Mouse (Mus musculus): Measurements from ENCODE around the gene Mmgt2. TPM values are rescaled to one million over a fixed set of nuclear protein-coding genes. Genes with fewer than 3 reads are reported as not detected.

The Mmgt2 gene
- polyA plus RNA-seq, 1 experiment from 2014 or later = 44.4 TPM

GRCm38 (mm10) chr11:62613657-62614365 is 34.7 kb upstream of the Mmgt2 start:
- peak overlapping the region; percentile 48 for H3K27ac ChIP-seq (replicated peaks; ENCODE audit: low read depth, low read length)
- H3K9ac ChIP-seq (replicated peaks; ENCODE audit: low read length) = peak overlapping the region; percentile 44
- ATAC-seq (replicated peaks; ENCODE audit: insufficient number of reproducible peaks, low FRiP score, low TSS enrichment, low read depth) = peak; percentile 89
- no peaks in the 10 kb centered on the region for H3K9me3 ChIP-seq (replicated peaks; ENCODE audit: control insufficient read depth, low read length)
- 11% methylated on average over 19 of the region's 19 CpGs for WGBS
- no peaks in the 10 kb centered on the region for H3K4me1 ChIP-seq (ENCODE audit: control insufficient read depth, insufficient read depth, low read length)
- H3K4me2 ChIP-seq (ENCODE audit: low read depth, low read length) = no peak overlapping the region; the same call in 1 of the 2 replicates
- peak; percentile 98 for DNase-seq (ENCODE audit: low spot score)
- no peaks in the 10 kb centered on the region for H3K27me3 ChIP-seq (ENCODE audit: control insufficient read depth, insufficient read depth, low read length)
- H3K36me3 ChIP-seq (replicated peaks; ENCODE audit: control insufficient read depth, insufficient read depth, low read depth, low read length) = peaks cover 3% of the 10 kb centered on the region
- no peak overlapping the region for H3K4me3 ChIP-seq (ENCODE audit: low read depth, low read length)

- H3K27me3 ChIP-seq (ENCODE audit: control insufficient read depth, insufficient read depth, low read length) = no peaks in the 10 kb centered on the region
- no peaks in the 10 kb centered on the region for H3K4me1 ChIP-seq (ENCODE audit: control insufficient read depth, insufficient read depth, low read length)
- peaks cover 3% of the 10 kb centered on the region for H3K36me3 ChIP-seq (replicated peaks; ENCODE audit: control insufficient read depth, insufficient read depth, low read depth, low read length)
- peak overlapping the region; percentile 44; the same call in 1 of the 2 replicates for H3K9ac ChIP-seq (replicated peaks; ENCODE audit: low read length)
- H3K4me3 ChIP-seq (ENCODE audit: low read depth, low read length) = no peak overlapping the region
- no peaks in the 10 kb centered on the region for H3K9me3 ChIP-seq (replicated peaks; ENCODE audit: control insufficient read depth, low read length)
- ATAC-seq (replicated peaks; ENCODE audit: insufficient number of reproducible peaks, low FRiP score, low TSS enrichment, low read depth) (no peak), DNase-seq (ENCODE audit: low spot score) (no peak)
- H3K27ac ChIP-seq (replicated peaks; ENCODE audit: low read depth, low read length) = no peak overlapping the region
- no peak overlapping the region for H3K4me2 ChIP-seq (ENCODE audit: low read depth, low read length)
- WGBS = 85% methylated on average over 8 of the region's 8 CpGs
Measured at GRCm38 (mm10) chr11:62614876-62615410, 33.5 kb upstream of the Mmgt2 start.

- ATAC-seq (replicated peaks; ENCODE audit: insufficient number of reproducible peaks, low FRiP score, low TSS enrichment, low read depth) (no peak), DNase-seq (ENCODE audit: low spot score) (no peak)
- Histone ChIP-seq H3K4me3 (ENCODE audit: low read depth, low read length) (no peak overlapping the region), H3K9me3 (replicated peaks; ENCODE audit: control insufficient read depth, low read length) (no peaks in the 10 kb centered on the region), H3K27ac (replicated peaks; ENCODE audit: low read depth, low read length) (no peak overlapping the region), H3K36me3 (replicated peaks; ENCODE audit: control insufficient read depth, insufficient read depth, low read depth, low read length) (peaks cover 3% of the 10 kb centered on the region), H3K27me3 (ENCODE audit: control insufficient read depth, insufficient read depth, low read length) (no peaks in the 10 kb centered on the region), H3K9ac (replicated peaks; ENCODE audit: low read length) (no peak overlapping the region), H3K4me1 (ENCODE audit: control insufficient read depth, insufficient read depth, low read length) (no peaks in the 10 kb centered on the region), H3K4me2 (ENCODE audit: low read depth, low read length) (no peak overlapping the region)
- 88% methylated on average over 4 of the region's 4 CpGs for WGBS
Measured at GRCm38 (mm10) chr11:62615456-62615855, 33.0 kb upstream of the Mmgt2 start.

- WGBS = 93% methylated on average over 8 of the region's 8 CpGs
- ATAC-seq (replicated peaks; ENCODE audit: insufficient number of reproducible peaks, low FRiP score, low TSS enrichment, low read depth) (no peak), DNase-seq (ENCODE audit: low spot score) (no peak)
- H3K9me3 ChIP-seq (replicated peaks; ENCODE audit: control insufficient read depth, low read length) = no peaks in the 10 kb centered on the region
- H3K4me1 ChIP-seq (ENCODE audit: control insufficient read depth, insufficient read depth, low read length) = peaks cover 11% of the 10 kb centered on the region
- no peaks in the 10 kb centered on the region for H3K27me3 ChIP-seq (ENCODE audit: control insufficient read depth, insufficient read depth, low read length)
- H3K27ac ChIP-seq (replicated peaks; ENCODE audit: low read depth, low read length) = no peak overlapping the region
- H3K36me3 ChIP-seq (replicated peaks; ENCODE audit: control insufficient read depth, insufficient read depth, low read depth, low read length) = peaks cover 3% of the 10 kb centered on the region
- no peak overlapping the region for H3K4me3 ChIP-seq (ENCODE audit: low read depth, low read length)
- no peak overlapping the region for H3K4me2 ChIP-seq (ENCODE audit: low read depth, low read length)
- no peak overlapping the region for H3K9ac ChIP-seq (replicated peaks; ENCODE audit: low read length)
Measured at GRCm38 (mm10) chr11:62621079-62621478, 27.4 kb upstream of the Mmgt2 start.

- ATAC-seq (replicated peaks; ENCODE audit: insufficient number of reproducible peaks, low FRiP score, low TSS enrichment, low read depth) (no peak), DNase-seq (ENCODE audit: low spot score) (no peak)
- Histone ChIP-seq H3K27me3 (ENCODE audit: control insufficient read depth, insufficient read depth, low read length) (no peaks in the 10 kb centered on the region), H3K4me2 (ENCODE audit: low read depth, low read length) (no peak overlapping the region), H3K4me1 (ENCODE audit: control insufficient read depth, insufficient read depth, low read length) (peaks cover 11% of the 10 kb centered on the region), H3K27ac (replicated peaks; ENCODE audit: low read depth, low read length) (no peak overlapping the region), H3K4me3 (ENCODE audit: low read depth, low read length) (no peak overlapping the region), H3K9ac (replicated peaks; ENCODE audit: low read length) (no peak overlapping the region), H3K36me3 (replicated peaks; ENCODE audit: control insufficient read depth, insufficient read depth, low read depth, low read length) (peaks cover 3% of the 10 kb centered on the region), H3K9me3 (replicated peaks; ENCODE audit: control insufficient read depth, low read length) (no peaks in the 10 kb centered on the region)
- 84% methylated on average over 4 of the region's 4 CpGs for WGBS
Measured at GRCm38 (mm10) chr11:62621586-62622283, 26.7 kb upstream of the Mmgt2 start.

GRCm38 (mm10) chr11:62622850-62623249 is 25.6 kb upstream of the Mmgt2 start:
- WGBS = 17% methylated on average over 4 of the region's 4 CpGs
- no peak overlapping the region for H3K4me2 ChIP-seq (ENCODE audit: low read depth, low read length)
- H3K9me3 ChIP-seq (replicated peaks; ENCODE audit: control insufficient read depth, low read length) = no peaks in the 10 kb centered on the region
- no peak overlapping the region for H3K27ac ChIP-seq (replicated peaks; ENCODE audit: low read depth, low read length)
- no peak overlapping the region for H3K4me3 ChIP-seq (ENCODE audit: low read depth, low read length)
- no peaks in the 10 kb centered on the region for H3K27me3 ChIP-seq (ENCODE audit: control insufficient read depth, insufficient read depth, low read length)
- H3K9ac ChIP-seq (replicated peaks; ENCODE audit: low read length) = no peak overlapping the region
- peaks cover 11% of the 10 kb centered on the region for H3K4me1 ChIP-seq (ENCODE audit: control insufficient read depth, insufficient read depth, low read length)
- DNase-seq (ENCODE audit: low spot score) (no peak), ATAC-seq (replicated peaks; ENCODE audit: insufficient number of reproducible peaks, low FRiP score, low TSS enrichment, low read depth) (no peak)
- H3K36me3 ChIP-seq (replicated peaks; ENCODE audit: control insufficient read depth, insufficient read depth, low read depth, low read length) = peaks cover 3% of the 10 kb centered on the region

GRCm38 (mm10) chr11:62624341-62625291 is 23.8 kb upstream of the Mmgt2 start:
- no peak overlapping the region; the same call in none of the 2 replicates for H3K9ac ChIP-seq (replicated peaks; ENCODE audit: low read length)
- H3K4me2 ChIP-seq (ENCODE audit: low read depth, low read length) = peak overlapping the region; percentile 7
- 40% methylated on average over 10 of the region's 10 CpGs for WGBS
- ATAC-seq (replicated peaks; ENCODE audit: insufficient number of reproducible peaks, low FRiP score, low TSS enrichment, low read depth) = peak; percentile 54; the same call in 1 of the 2 replicates
- no peaks in the 10 kb centered on the region for H3K27me3 ChIP-seq (ENCODE audit: control insufficient read depth, insufficient read depth, low read length)
- peak overlapping the region; percentile 70 for H3K27ac ChIP-seq (replicated peaks; ENCODE audit: low read depth, low read length)
- peak; percentile 82 for DNase-seq (ENCODE audit: low spot score)
- peaks cover 17% of the 10 kb centered on the region for H3K4me1 ChIP-seq (ENCODE audit: control insufficient read depth, insufficient read depth, low read length)
- no peak overlapping the region for H3K4me3 ChIP-seq (ENCODE audit: low read depth, low read length)
- H3K9me3 ChIP-seq (replicated peaks; ENCODE audit: control insufficient read depth, low read length) = no peaks in the 10 kb centered on the region
- no peaks in the 10 kb centered on the region for H3K36me3 ChIP-seq (replicated peaks; ENCODE audit: control insufficient read depth, insufficient read depth, low read depth, low read length)
